In the genomic region with DNA sequence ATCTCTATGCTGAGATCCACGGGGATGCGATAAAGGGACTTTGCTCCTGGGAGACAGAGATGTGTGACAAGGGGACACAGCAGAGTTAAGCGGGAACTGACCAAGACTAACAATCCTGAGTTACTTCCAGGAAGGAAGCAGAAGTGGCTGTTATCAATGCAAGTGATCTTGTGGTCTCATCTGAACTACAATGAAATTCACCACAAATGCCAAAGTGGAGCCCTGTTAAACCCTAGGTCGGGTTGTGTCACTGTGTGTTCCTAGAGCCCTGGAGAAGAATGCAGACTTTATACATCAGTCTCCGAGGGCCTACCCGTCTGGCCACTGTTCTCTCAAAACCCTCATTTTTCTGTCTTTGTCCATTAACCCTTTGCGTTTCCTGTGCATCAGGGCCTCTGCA, we compare ENCODE assay signal across 15 mouse cellular contexts. TPM values are rescaled to one million over a fixed set of nuclear protein-coding genes. Genes with fewer than 3 reads are reported as not detected.
A peak's percentile ranks its signal among the peaks of the same experiment; 100 is the strongest.
DNase-seq lines count a peak whose midpoint lies in the region; ATAC-seq and TF ChIP-seq lines count a peak whose summit lies in the region.
"Had no signal": no experiment of that assay in that cellular context is flagged by ENCODE, and none has a peak within 500 bp of the region (broad histone marks: within the 10 kb centered on the region; RNA-seq: fewer than 3 reads in every experiment).

No protein-coding gene starts in this region.

- TF ChIP-seq EP300 in MEL (IDR thresholded peaks at IDR 0.05; ENCODE audit: low read depth in 1 of 2, low read length in 2 of 2), result no peak

- no peak overlapping the region for H3K9ac ChIP-seq in hindbrain, postnatal 0 days (replicated peaks; ENCODE audit: low read length)
- no peak overlapping the region for H3K9ac ChIP-seq in MEL (ENCODE audit: control insufficient read depth, low read depth, low read length, poor library complexity, severe bottlenecking)
- no peak overlapping the region for H3K9ac ChIP-seq in forebrain, embryonic 12.5 days
- no peak overlapping the region for H3K9ac ChIP-seq in midbrain, embryonic 12.5 days (replicated peaks)
- H3K9ac ChIP-seq: liver, embryonic 14.5 days had no signal

- H3K4me2 ChIP-seq in hindbrain, postnatal 0 days (ENCODE audit: low read depth, low read length), result no peak overlapping the region
- no peak overlapping the region; the same call in 1 of the 2 replicates for H3K4me2 ChIP-seq in forebrain, embryonic 12.5 days
- no peak overlapping the region for H3K4me2 ChIP-seq in midbrain, embryonic 12.5 days (replicated peaks)

- H3K4me1 ChIP-seq in hindbrain, embryonic 10.5 days (replicated peaks), result peaks cover 36% of the 10 kb centered on the region
- peaks cover 8% of the 10 kb centered on the region for H3K4me1 ChIP-seq in hindbrain, postnatal 0 days (ENCODE audit: insufficient read depth, low read length)
- no peaks in the 10 kb centered on the region for H3K4me1 ChIP-seq in MEL (ENCODE audit: control insufficient read depth in 1 of 2, insufficient read depth in 2 of 2, low read length in 2 of 2)
- H3K4me1 ChIP-seq in forebrain, embryonic 12.5 days, result peaks cover 24% of the 10 kb centered on the region
- H3K4me1 ChIP-seq in midbrain, embryonic 12.5 days, result peaks cover 21% of the 10 kb centered on the region

- no peak for DNase-seq in hindbrain, embryonic 10.5 days (ENCODE audit: low spot score)
- no peak for DNase-seq in hindbrain, postnatal 0 days (ENCODE audit: low spot score)
- peak; percentile 4 for DNase-seq in MEL (ENCODE audit: low read depth, low spot score)
- DNase-seq in embryo, embryonic 11 days, result no peak
- no peak for DNase-seq in cerebellum, adult 9-11 months
- no peak for DNase-seq in right cerebral cortex, adult 2 months (ENCODE audit: low spot score in 2 of 2)
- DNase-seq: adrenal gland, postnatal 14 days; cerebellum, adult 11 months; spleen, adult 18-20 months; thymus, adult 2 months had no signal

- no peak for ATAC-seq in hindbrain, postnatal 0 days
- peak; percentile 15; the same call in 1 of the 2 replicates for ATAC-seq in forebrain, embryonic 12.5 days (ENCODE audit: low FRiP score)
- no peak for ATAC-seq in midbrain, embryonic 12.5 days (ENCODE audit: low FRiP score, low read depth)

- H3K36me3 ChIP-seq in hindbrain, embryonic 10.5 days, result no peaks in the 10 kb centered on the region
- no peaks in the 10 kb centered on the region for H3K36me3 ChIP-seq in hindbrain, postnatal 0 days (ENCODE audit: insufficient read depth, low read length)
- no peaks in the 10 kb centered on the region for H3K36me3 ChIP-seq in MEL (ENCODE audit: control insufficient read depth in 1 of 2, insufficient read depth in 2 of 2, low read length in 2 of 2)
- H3K36me3 ChIP-seq in forebrain, embryonic 12.5 days (replicated peaks), result no peaks in the 10 kb centered on the region
- H3K36me3 ChIP-seq in midbrain, embryonic 12.5 days, result no peaks in the 10 kb centered on the region

- no peak for TF ChIP-seq CTCF in hindbrain, postnatal 0 days (IDR thresholded peaks at IDR 0.05; ENCODE audit: low read depth)
- TF ChIP-seq CTCF in MEL (IDR thresholded peaks at IDR 0.05 in 2 of 3, conservative IDR thresholded peaks at IDR 0.05 in 1 of 3; ENCODE audit: control insufficient read depth in 1 of 3, insufficient read depth in 1 of 3, low read depth in 2 of 3, low read length in 3 of 3, poor library complexity in 1 of 3, severe bottlenecking in 1 of 3), result no peak

- 0 out of 2 replicates have a peak, but pooled peaks cover 6% of the 10 kb centered on the region for H3K27me3 ChIP-seq in hindbrain, embryonic 10.5 days (ENCODE audit: insufficient read depth, poor library complexity, severe bottlenecking)
- H3K27me3 ChIP-seq in hindbrain, postnatal 0 days (ENCODE audit: insufficient read depth, low read length), result no peaks in the 10 kb centered on the region
- H3K27me3 ChIP-seq in MEL (ENCODE audit: control insufficient read depth in 1 of 2, insufficient read depth in 2 of 2, low read length in 2 of 2), result peaks cover 0 to 3% of the 10 kb centered on the region in 2 experiments; a peak in 2 of 4 replicates
- peaks cover 50% of the 10 kb centered on the region for H3K27me3 ChIP-seq in forebrain, embryonic 12.5 days
- H3K27me3 ChIP-seq in midbrain, embryonic 12.5 days, result 0 out of 2 replicates have a peak, but pooled peaks cover 6% of the 10 kb centered on the region
- H3K27me3 ChIP-seq: Patski had no signal

- H3K27ac ChIP-seq in hindbrain, embryonic 10.5 days, result peak overlapping the region; percentile 31; the same call in 1 of the 2 replicates
- no peak overlapping the region for H3K27ac ChIP-seq in hindbrain, postnatal 0 days
- no peak overlapping the region for H3K27ac ChIP-seq in MEL (ENCODE audit: control insufficient read depth, low read depth, low read length)
- peak overlapping the region; percentile 59 for H3K27ac ChIP-seq in forebrain, embryonic 12.5 days
- H3K27ac ChIP-seq in midbrain, embryonic 12.5 days (replicated peaks), result 0 out of 2 replicates have a peak overlapping the region, but pooled peaks have one; percentile 2
- H3K27ac ChIP-seq: left cerebral cortex, adult 2 months; liver, embryonic 14.5 days had no signal

- TF ChIP-seq POLR2A in MEL (IDR thresholded peaks at IDR 0.05; ENCODE audit: control insufficient read depth in 1 of 2, insufficient read depth in 1 of 2, low read depth in 1 of 2, low read length in 2 of 2, poor library complexity in 1 of 2), result no peak

- H3K79me2 ChIP-seq in MEL (ENCODE audit: control insufficient read depth, insufficient read depth, low read length, poor library complexity), result no peaks in the 10 kb centered on the region

- no peaks in the 10 kb centered on the region for H3K9me3 ChIP-seq in hindbrain, embryonic 10.5 days
- no peaks in the 10 kb centered on the region for H3K9me3 ChIP-seq in hindbrain, postnatal 0 days (ENCODE audit: low read length)
- no peaks in the 10 kb centered on the region for H3K9me3 ChIP-seq in MEL (replicated peaks; ENCODE audit: insufficient read depth, low read length)
- H3K9me3 ChIP-seq in forebrain, embryonic 12.5 days, result no peaks in the 10 kb centered on the region
- no peaks in the 10 kb centered on the region for H3K9me3 ChIP-seq in midbrain, embryonic 12.5 days

- 51% methylated on average over 7 of the region's 7 CpGs for WGBS in hindbrain, embryonic 10.5 days
- 28% methylated on average over 7 of the region's 7 CpGs for WGBS in hindbrain, postnatal 0 days
- 26% methylated on average over 7 of the region's 7 CpGs for WGBS in forebrain, embryonic 12.5 days
- WGBS in midbrain, embryonic 12.5 days, result 51% methylated on average over 7 of the region's 7 CpGs

- no peak overlapping the region for H3K4me3 ChIP-seq in hindbrain, embryonic 10.5 days
- no peak overlapping the region for H3K4me3 ChIP-seq in hindbrain, postnatal 0 days (ENCODE audit: low read length)
- no peak overlapping the region for H3K4me3 ChIP-seq in MEL (ENCODE audit: control insufficient read depth in 1 of 2, insufficient read depth in 1 of 2, low read depth in 2 of 2, low read length in 2 of 2)
- no peak overlapping the region for H3K4me3 ChIP-seq in forebrain, embryonic 12.5 days (replicated peaks)
- H3K4me3 ChIP-seq in midbrain, embryonic 12.5 days, result no peak overlapping the region
- H3K4me3 ChIP-seq: left cerebral cortex, adult 2 months had no signal

- TF ChIP-seq RAD21 in MEL (IDR thresholded peaks at IDR 0.05; ENCODE audit: low read depth, low read length), result no peak

TF ChIP-seq in MEL, 35 proteins besides CTCF, POLR2A, EP300 and RAD21:
- TF ChIP-seq E2F4 (IDR thresholded peaks at IDR 0.05; ENCODE audit: borderline replicate concordance, low read depth, low read length) (no peak), BHLHE40 (IDR thresholded peaks at IDR 0.05; ENCODE audit: borderline replicate concordance, low read depth, low read length) (no peak), NELFE (IDR thresholded peaks at IDR 0.05; ENCODE audit: low read depth, low read length) (no peak), JUND (IDR thresholded peaks at IDR 0.05; ENCODE audit: low read depth, low read length) (no peak), MAFK (IDR thresholded peaks at IDR 0.05; ENCODE audit: borderline replicate concordance, low read depth, low read length) (no peak), GATA1 (IDR thresholded peaks at IDR 0.05; ENCODE audit: low read depth, low read length) (no peak), ETS1 (IDR thresholded peaks at IDR 0.05; ENCODE audit: low read depth, low read length) (no peak), MXI1 (IDR thresholded peaks at IDR 0.05; ENCODE audit: low read depth, low read length) (no peak), GABPA (IDR thresholded peaks at IDR 0.05; ENCODE audit: low read depth, low read length) (no peak), USF1 (IDR thresholded peaks at IDR 0.05; ENCODE audit: low read depth, low read length) (no peak), POLR2AphosphoS5 (IDR thresholded peaks at IDR 0.05; ENCODE audit: borderline replicate concordance, low read depth, low read length) (no peak), NRF1 (IDR thresholded peaks at IDR 0.05; ENCODE audit: insufficient read depth, low read depth, low read length, poor library complexity, severe bottlenecking) (no peak)

RNA-seq across cellular contexts. Expression of a gene that starts 8.0 kb away (rescaled TPM):
- polyA plus RNA-seq in hindbrain, embryonic 10.5 days (2016; fragmentation: Nextera tagmentation; extraction: Ambion mirVana), result 0.83 and 0.88 TPM in 2 replicates
- 0.05 and 0.97 TPM in 2 replicates for total RNA-seq in hindbrain, postnatal 0 days (2014; rRNA removed)
- 0.08 TPM in 2 replicates for polyA plus RNA-seq in hindbrain, postnatal 0 days (2015; fragmentation: Nextera tagmentation; extraction: Ambion mirVana)
- total RNA-seq in MEL (2012; rRNA removed), result not detected in 2 replicates
- polyA plus RNA-seq in MEL (2012; ENCODE audit: insufficient read depth in 1 of 2, insufficient read length in 2 of 2, low read depth in 1 of 2, low replicate concordance in 2 of 2, missing spikeins in 1 of 2), result not detected
- polyA plus RNA-seq in forebrain, embryonic 12.5 days (2016; fragmentation: Nextera tagmentation; extraction: Ambion mirVana), result 0.20 and 0.47 TPM in 2 replicates
- polyA plus RNA-seq in midbrain, embryonic 12.5 days (2016; fragmentation: Nextera tagmentation; extraction: Ambion mirVana), result 0.10 TPM in 1 of 2 replicates, not detected in the other
- total RNA-seq: adrenal gland, postnatal 14 days; left cerebral cortex, adult 2 months had no signal

Comparison
In these comparisons a context has a peak if more than half of its experiments do, and no peak if none do; other contexts are left out.
1. H3K27ac ChIP-seq: peak in hindbrain, embryonic 10.5 days (single experiment), forebrain, embryonic 12.5 days (single experiment) and midbrain, embryonic 12.5 days (single experiment); none in hindbrain, postnatal 0 days (single experiment) and MEL (single experiment).